Mouse (Mus musculus): Measurements from ENCODE around the gene Zkscan5.

Zkscan5 gene

DNA sequence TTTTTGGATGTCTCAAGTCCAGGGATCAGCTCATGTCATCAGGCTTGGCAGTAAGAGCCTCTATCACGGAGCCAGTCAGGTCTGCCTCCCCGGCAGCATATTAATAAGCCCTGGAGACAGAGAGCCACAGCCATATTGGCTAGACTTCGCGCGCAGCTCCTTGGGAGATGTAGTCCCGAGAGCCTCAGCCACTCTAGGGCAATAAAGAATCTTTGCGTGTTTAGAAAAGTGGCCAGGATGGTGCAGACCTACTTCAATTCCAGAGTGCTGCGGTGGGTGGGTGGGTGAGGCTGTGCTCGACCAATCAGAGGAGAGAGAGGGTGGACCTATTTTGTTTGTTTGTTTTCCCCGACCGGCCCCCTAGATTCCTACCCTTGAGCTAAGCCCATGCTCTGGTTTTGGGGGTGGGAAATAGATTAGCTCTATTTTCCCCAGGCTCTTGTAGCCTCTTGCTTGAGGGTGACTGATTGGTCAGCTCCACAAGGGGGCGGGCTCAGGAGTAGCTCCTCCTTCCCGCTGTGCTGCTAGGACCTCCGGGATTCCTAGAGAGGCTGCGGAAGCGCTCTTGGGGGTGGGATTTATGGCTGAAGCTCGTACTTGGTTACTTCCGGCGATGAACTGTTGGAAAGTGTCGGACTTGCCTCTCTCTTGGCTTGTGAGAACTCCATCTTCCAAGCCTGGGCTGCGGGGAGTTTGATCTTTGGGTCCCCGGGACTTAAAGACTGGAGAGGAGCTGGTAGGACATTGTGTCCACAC, at the start of gene Zkscan5:
Zkscan5 (plus strand) TSS at position 627 of the 756 bp plus-strand sequence.
- DNase-seq (ENCODE audit: low read depth, low spot score): peak; percentile 99

DNA sequence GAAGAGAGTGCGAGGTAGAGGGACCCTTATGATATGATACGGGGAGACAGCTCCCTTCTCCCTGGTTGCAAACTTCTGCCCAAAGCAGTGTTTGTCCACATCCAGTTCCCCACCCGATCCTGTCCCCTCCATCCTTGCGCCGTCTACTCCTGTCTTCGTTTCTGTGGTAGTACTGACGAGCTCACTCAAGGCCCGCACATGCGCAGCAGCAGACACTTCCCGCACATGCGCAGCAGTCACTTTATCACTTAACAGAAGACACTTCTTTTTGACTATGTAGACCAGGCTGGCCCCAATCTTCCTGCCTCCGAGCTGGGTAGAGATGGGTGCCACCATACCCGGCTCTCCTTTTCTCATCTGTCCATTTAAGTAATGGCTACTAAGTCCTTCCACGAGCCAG, 43.0 kb upstream of the Zkscan5 start:
- peak; percentile 51 for DNase-seq (ENCODE audit: low read depth, low spot score)

- peak; percentile 80 for DNase-seq (ENCODE audit: low read depth, low spot score)
Observed at GRCm38 (mm10) chr5:145164710-145165109, 39.7 kb upstream of the Zkscan5 start.

DNA sequence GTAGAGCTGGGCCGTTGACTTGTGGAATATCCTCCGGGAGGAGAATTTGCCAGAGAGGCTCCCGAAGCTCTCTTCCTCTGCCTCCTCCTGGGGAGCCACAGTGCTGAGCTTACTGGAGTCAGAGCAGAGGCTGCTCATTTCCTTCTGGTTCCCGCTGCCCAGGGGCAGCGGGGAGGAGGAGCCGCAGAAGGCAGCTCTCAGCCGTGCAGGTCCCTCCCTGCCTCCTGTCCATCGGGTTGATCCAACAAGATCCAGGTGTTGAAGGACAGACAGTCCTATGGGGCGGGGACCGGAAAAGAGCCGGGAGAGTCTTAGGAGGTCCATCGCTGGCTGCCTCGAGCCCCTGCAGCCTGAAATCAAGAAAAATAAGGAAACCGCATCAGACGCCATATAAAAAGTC, 39.2 kb upstream of the Zkscan5 start:
- no peak for DNase-seq (ENCODE audit: low read depth, low spot score)

- DNase-seq (ENCODE audit: low read depth, low spot score): peak; percentile 100
Observed at GRCm38 (mm10) chr5:145166536-145167305, 37.6 kb upstream of the Zkscan5 start, which contains the start of the genes Ptcd1 and Cpsf4. Gene Ptcd1 (minus strand): TSS chr5:145167108. Gene Cpsf4 (plus strand): TSS chr5:145167213.

DNA sequence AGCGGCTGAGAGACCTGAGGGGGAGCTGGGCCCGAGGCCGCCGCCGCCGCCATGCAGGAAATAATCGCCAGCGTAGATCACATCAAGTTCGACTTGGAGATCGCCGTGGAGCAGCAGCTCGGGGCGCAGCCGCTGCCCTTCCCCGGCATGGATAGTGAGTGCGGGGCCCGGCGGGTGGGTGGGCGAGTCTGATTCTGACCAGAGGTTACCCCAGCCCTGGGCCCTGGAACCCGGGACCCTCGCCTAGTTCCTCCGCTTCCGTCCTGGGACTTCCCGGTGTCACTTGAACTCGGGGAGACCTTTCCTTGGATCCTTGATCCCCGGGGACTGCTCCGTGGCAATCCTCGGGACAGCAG, 37.1 kb upstream of the Zkscan5 start:
- DNase-seq (ENCODE audit: low read depth, low spot score): no peak

- no peak for DNase-seq (ENCODE audit: low read depth, low spot score)
Observed at GRCm38 (mm10) chr5:145178461-145178980, 25.8 kb upstream of the Zkscan5 start.

DNA sequence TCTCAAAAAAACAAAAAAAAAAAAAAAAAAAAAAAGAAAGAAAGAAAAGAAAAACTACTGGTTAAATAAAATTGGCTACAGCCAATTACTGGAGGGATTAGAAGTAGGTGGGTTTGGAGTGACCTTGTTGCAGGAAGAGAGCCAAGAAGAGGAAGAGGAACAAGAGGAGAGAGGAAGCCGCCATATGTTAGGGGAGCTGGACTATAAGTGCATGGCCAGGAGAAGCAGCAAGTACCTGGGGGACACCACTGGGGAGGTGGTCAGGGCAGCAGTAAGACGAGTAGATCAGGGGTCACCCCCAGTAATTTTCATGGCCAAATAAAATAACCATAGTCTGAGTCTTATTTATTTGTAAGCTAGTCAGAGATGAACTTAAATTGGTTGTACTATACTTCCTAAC, 19.1 kb upstream of the Zkscan5 start:
- no peak for DNase-seq (ENCODE audit: low read depth, low spot score)

DNA sequence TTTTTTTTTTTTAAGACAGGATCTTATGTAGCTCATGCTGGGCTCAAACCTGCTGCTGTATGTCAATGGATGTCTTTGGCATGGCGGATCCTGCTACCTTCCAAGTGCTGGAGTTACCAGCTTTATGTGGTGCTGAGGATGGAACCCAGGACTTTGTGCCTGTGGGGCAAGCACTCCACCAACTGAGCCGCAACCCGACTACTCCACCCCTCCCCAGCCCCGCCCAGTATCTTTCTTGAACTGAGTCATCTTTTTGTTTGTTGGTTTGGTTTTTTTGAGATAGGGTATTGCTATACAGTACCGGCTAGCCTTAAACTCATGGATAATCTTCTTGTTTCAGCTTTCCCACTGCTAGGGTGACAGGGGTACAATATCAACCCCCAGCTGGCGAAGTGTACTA, 14.9 kb upstream of the Zkscan5 start:
- DNase-seq (ENCODE audit: low read depth, low spot score): no peak

DNA sequence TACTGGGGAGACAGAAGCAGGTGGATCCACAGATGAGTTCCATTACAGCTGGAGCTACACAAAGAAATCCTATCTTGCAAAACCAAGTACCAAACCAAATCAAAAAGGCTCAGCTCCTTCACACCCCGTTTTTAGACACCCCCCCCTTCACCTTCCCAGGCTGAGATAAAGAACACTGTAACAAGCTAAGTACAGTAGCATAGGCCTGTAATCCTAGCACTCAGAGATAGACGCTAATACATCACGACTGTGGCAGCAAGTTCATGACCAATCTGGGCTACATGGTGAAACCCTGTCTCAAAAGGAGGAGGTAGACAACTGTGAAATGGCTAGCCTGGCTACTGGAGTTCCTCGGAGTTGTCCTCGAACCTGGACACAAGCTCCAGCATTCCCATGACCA, 14.0 kb upstream of the Zkscan5 start:
- DNase-seq (ENCODE audit: low read depth, low spot score): no peak

- peak; percentile 97 for DNase-seq (ENCODE audit: low read depth, low spot score)
Observed at GRCm38 (mm10) chr5:145190875-145191798, 13.2 kb upstream of the Zkscan5 start.

DNA sequence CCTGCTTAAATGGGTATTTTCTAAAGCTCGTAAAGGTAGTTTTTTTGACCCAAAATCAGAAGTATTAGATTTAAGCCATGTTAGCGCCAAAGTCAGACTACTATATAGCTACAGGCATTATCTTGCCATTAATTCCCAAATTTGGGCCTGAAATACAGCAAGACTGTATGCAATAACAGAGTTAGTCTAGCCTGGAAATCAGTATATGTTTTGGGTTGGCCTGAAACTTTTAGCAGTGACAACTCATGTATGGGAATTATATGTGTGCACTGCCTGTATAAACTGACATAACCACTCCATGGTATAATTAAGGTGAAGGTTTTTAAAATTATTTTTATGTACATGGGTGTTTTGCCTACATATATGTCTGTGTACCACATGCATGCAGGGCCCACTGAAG, 12.4 kb upstream of the Zkscan5 start, which contains the start of gene Atp5j2:
Atp5j2 (minus strand) TSS at position 101 of the 400 bp plus-strand sequence.
- no peak for DNase-seq (ENCODE audit: low read depth, low spot score)

DNA sequence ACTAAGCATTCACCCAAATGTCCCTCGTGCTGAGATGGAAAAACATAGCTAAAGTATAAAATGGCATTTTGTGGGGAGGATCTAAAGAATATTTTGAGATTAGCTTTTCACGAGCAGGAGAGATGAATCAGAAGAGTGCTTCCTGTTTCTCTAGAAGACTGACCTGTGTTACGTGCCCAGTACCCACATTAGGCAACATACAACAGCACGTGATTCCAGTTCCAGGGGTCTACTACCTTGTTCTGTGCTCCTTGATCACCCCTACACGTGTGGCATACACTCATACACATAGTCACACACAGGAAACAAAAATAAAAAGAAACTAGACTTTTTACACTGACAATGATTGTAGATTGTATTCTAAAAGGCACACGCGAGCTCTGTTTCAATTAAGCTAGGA, 4.0 kb upstream of the Zkscan5 start:
- no peak for DNase-seq (ENCODE audit: low read depth, low spot score)

DNA sequence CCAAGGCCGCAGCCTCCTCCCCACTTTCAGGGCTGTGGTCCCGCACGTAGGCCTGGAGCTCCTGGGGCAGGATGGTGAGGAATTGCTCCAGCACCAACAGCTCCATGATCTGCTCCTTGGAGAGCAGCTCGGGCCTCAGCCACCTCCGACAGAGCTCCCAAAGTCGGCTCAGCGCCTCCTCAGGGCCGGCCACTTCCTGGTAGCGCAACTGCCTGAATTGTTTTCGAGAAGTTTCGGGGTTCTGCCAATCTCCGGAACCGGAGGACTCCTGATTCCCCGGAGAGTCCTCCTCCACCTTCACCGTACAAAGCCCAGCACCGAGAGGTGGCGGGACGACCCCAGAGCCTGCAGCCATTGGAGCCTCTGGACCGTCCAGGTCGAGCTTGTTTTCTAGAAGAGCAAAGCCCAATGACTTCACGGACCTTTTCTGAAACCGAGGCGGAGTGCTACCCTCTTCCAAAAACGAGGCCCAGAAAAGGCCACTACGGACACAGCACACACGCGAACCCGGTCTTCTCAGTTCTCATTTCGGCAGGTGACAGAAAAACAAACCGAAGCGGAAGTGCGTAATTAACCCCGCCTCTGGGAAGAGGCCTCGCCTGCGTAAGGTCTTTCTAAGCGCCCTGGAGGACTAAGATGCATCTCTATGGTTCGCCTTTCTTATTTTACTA, 2.9 kb upstream of the Zkscan5 start, which contains the start of gene Zkscan14:
Zkscan14 (minus strand) TSS at position 548 of the 671 bp plus-strand sequence.
- peak; percentile 91 for DNase-seq (ENCODE audit: low read depth, low spot score)

- no peak for DNase-seq (ENCODE audit: low read depth, low spot score)
Observed at GRCm38 (mm10) chr5:145202446-145202845, 1.9 kb upstream of the Zkscan5 start.

DNA sequence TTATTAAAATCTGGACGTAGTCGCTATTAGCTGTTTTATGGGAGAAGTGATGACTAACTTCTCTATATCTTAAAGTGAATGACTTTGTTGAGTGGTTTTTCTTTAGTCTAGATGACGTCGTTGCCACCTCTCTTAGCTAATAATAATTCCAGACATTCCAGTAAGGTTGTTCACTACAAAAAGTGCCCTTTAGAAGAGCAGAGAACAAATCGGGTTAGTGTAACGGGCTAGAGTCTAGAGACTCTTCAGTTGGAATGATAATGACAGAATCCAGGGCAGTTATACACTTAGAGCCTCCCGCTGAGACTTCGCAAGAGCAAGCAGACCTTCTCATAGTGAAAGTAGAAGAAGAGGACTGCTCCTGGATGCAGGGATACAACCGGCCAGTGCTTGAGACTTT, 679 bp downstream of the Zkscan5 start:
- peak; percentile 51 for DNase-seq (ENCODE audit: low read depth, low spot score)

DNA sequence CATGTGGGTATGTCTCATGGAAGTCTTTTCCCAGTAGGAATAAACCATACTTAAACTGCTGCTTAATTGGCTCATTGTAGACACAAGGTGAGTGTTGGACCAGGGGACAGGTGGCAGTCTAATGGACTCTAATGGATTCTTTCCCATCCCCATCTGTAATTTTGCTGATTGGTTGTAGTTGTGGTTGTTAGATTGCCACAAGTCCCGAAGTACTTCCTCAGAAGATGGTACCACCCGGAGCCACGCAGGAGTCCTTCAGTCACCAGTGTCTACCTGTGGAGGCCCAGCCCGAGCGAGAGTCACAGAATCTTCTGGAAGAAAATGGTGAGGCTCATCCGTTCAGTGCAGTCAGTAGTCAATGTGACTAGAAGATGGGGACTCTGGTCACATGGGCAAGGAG, 3.0 kb downstream of the Zkscan5 start:
- no peak for DNase-seq (ENCODE audit: low read depth, low spot score)

DNA sequence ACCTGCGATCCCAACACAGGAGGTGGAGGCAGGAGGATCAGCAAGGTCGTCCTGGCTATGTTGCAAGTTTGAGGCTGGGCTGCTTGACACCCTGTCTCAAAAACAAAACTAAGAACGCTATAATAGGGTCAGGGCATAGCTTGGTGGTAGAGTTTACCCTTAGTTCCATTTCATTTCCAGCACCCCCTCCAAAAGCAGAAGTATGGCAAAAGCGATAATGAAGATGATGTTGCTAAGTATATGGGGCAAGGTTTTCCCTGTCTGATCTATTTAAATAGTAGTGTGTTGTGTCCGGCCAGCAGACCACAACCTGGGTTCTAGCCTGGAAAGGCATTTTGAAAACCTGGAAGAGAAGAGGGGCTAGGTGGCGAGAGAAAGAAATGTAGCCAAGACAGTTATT, 3.6 kb downstream of the Zkscan5 start:
- no peak for DNase-seq (ENCODE audit: low read depth, low spot score)

- DNase-seq (ENCODE audit: low read depth, low spot score): peak; percentile 82
Observed at GRCm38 (mm10) chr5:145208391-145208790, 4.0 kb downstream of the Zkscan5 start.

DNA sequence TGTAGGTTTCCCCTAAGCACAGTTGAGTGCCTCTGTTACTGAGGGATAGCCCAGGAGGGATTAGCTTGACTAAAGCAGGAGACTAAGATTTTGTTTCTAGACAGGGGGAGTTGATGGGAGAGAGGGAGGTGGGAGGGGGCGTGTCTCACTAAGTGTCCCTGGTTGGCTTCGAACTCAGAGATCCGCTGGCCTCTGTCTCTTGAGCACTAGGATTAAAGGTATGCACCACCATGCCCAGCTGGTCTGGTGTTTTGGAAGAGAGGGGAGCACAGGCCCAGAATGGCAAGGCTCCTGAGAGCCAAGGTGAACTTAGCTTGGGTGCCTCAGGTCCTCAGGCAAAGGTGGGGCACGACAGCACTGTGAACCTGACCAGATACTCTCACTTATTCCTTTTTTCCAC, 7.0 kb downstream of the Zkscan5 start:
- DNase-seq (ENCODE audit: low read depth, low spot score): no peak

GRCm38 (mm10) chr5:145212216-145212615, 7.9 kb downstream of the Zkscan5 start:
- DNase-seq (ENCODE audit: low read depth, low spot score): no peak

Data from ZHBTc4 (cell line).